Mouse (Mus musculus) naive thymus-derived CD4-positive, alpha-beta T cell, adult 2 months (primary cell): ENCODE data around the gene Eloa.

Experiments used
- DNase-seq: peaks from one replicate; pipeline ENCODE4 v3.0.0-alpha.2; 2011; ENCODE audit warnings: low read depth

Gene Eloa

DNA sequence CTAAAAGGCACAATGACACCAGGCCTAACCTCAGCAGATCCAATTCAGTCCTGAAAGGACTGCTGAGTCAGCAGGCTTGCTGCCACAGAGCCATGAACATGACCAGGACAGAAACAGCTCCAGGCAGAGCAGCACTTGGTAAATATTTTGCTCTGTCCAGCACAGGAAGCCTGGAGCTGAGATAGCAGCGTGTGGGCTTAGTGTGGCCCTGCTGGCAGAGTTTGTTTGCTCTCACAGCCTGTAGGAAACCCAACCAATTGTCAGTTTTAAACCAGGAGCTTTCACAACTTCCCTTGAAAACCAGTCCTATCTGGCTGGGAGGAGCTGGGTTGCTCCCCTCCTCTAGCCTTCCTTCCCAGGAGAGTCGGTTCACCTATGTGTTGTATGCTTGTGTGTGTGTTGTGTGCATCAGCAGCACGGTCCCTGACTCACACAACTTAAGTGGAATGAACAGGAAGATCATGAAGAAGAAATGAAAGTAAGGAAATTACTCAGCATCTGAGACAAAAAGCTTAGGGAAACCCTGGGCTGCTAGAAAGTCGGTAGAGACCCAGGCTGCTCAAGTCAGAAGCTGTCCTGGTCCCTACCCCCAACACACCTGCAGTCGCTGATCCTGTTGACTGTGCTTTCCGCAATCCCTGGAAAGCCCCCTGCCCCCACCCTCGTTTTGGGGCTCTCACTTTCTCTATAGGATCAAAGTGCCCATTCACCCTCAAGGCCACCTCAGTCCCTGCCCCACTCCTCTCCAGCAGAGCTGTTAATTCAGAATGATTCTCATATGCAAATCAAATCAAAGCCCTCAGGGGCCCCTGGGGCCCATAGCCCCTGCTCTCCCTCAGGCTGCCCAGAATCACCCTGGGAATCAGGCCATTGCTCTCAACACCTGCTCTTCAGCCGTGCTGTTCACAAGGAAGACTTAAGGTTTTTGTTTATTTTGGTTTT is 9.7 kb upstream of the Eloa start:
- DNase-seq: no peak

DNA sequence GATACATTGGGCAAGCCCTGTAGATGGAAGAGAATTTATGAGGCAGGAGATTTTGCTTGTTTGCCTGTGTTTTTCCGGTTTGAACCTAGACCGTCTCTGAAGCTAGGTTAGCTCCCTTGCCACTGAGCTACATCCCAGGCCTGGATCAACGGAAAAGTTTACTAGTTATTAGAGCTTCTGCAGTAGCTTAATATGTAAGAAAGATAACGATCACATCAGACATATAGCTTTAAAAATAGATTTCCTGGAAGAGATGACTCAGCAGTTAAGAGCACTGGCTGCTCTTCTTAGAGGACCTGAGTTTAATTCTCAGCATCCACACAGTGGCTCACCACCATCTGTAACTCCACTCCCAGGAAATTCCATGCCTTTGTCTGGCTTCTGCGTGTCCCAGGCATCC is 7.1 kb upstream of the Eloa start:
- DNase-seq: no peak

DNA sequence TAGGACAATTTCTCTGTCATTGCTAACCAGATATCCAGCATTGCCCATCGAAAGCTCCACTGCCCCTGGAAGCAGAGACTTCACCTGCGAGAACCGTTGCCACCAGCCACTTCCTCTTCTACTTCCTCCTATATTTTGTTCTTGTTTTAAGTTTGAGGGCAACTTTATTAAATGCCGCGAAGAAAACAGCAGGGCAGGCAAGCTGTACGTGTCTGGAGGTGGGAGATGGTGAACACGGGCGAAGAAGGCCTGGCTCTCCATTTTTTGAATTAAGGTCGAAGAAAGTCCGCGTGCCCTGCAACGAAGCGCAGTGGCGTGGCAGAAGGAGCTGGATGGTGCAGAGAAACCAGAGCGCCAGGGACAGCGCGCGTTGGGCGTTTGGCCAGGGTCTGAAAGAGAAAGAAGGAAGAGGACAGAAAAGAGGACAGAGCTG is 6.6 kb upstream of the Eloa start:
- DNase-seq: peak; percentile 63

DNA sequence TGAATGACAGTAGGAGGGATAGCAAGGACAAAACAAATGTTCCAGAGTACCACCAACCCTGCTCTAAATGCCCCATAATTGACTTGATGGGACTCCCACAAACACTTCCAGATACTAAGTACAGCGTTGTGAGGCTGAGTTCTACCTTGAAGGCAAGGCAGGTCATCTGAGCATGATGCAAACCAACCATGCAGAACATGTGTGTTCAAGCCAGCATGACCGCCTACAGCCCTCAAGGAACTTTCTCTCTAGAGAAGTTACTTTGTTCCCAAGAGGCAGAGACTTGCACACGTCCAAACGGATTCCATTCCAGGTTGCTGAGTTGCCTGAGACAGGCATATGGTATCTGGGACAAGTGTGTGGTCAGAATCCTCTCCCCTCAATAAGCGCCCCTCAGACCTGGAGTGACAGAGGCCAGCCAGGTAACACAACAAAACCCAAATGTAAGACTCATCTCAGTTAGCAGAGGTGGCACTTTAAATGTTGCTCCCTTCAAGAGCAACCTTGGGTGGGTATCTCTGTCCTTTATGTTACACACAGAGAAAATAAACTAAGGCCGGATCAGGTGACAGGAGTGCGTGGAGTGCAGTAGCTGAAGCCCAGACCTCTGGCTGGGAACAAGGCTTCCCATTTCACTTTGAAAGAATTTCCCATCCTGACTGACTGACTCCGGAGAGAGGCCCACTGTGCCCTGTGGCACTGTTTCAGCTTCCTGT is 6.0 kb upstream of the Eloa start:
- DNase-seq: no peak

DNA sequence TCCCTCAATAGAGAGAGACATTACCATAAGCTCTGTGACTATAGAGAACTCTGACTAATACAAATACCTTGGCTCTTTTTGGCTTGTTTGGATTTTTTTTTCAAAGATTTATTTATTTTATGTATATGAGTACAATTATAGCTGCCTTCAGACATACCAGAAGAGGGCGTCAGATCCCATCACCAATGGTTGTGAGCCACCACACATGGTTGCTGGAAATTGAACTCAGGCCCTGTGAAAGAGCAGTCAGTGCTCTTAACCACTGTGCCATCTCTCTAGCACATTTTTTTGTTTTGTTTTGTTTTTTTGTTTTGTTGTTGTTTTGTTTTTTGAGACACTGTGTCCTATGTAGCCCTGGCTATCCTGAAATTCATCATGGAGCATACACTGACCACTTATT is 3.8 kb upstream of the Eloa start:
- no peak for DNase-seq

DNA sequence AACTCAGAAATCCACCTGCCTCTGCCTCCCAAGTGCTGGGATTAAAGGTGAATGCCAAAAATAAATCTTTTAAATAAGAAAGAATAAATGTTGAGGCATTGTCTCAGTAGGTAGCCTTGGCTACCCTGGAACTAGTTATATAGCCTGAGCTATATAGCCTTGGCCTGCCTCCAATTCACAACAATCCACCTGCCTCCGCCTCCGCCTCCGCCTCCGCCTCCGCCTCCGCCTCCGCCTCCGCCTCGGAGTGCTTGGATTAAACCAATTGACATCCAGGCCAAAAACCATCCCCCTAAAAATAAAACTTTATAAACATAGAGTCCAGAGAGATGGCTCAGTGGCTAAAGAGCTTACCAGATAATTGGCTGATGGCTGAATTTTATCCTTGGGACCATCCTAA is 1.4 kb upstream of the Eloa start:
- DNase-seq: no peak

DNA sequence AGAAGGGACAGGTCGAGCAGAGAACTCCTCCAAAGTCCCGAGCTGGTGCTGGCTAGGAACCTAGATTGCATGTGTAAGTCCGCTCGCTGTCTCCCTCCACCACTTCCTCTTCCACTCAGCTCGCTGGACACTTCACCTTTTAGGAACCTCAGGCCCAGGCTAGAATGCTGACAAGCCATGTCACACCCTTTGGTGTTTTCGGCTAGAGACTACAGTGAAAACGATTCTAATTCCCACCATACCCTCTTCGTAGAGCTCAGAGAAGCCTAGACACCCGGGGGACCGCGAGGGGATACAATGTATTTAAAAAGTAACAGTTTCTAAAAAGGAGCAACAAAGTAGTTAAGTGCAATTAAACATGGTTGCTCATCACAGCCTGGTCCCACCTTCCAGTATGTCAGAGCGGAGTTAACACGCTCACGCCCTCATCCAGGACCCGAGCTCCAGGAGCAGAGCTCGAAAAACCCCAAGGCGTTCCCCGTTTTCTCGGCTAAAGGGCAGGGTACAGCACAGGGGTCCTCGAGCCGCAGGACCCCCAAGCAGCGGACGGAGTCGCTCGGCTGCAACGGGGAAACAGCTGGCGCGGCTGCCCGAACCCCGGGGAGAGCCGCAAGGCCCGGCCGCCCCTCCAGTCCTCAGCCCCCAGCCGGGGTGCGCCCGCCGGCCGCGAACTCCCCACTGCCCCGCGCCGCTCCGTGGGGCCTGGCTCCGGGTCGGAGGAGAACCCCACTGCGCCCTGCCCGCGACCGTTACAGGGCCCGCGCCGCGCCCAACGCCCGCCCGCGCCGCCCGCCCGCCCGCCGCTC is 617 bp downstream of the Eloa start:
- peak; percentile 42 for DNase-seq

DNA sequence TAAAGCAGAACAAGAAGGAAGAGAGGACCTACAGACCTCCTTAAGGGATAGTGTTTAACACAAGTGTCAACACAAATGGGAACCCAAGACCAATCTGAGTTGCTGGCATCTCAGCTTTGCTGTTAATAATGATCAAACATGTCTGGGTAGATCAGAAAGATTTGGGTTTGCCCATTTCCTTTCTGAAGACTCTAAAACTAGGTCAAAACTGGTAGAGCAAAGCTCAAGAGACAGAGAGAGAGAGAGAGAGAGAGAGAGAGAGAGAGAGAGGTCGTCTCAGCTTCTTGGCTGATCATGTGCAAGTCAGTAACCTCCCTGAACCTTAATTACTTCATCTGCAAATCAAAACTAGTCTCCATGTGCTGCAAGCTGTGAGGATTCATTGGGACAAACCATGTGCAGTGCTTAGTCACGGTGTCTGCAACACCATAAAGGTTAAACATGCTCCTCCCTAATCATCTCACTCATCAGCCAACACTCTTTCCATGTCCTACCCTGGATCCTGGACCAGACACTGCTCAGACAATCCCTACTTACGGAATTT is 5.4 kb downstream of the Eloa start:
- DNase-seq: peak; percentile 27

DNA sequence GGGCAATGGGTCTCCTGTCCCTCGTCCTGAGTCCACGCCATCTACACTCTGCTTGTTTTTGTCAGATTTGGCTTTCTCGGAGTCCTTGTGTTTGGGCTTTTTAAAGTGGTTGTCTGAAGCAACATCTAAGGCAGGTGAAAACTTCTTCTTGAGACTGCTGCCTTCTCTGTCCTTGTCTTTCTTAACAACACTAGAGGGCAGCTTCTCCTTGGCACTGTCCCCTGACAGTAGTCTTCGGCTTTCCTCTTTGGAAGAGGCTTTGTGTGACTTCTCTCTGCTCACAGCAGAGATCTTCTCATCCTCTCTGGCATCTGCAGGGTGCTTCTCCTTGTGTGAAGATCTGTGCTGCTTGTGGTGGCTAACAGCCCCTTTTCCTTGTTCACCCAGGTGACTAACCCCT is 11.0 kb downstream of the Eloa start:
- DNase-seq: no peak

DNA sequence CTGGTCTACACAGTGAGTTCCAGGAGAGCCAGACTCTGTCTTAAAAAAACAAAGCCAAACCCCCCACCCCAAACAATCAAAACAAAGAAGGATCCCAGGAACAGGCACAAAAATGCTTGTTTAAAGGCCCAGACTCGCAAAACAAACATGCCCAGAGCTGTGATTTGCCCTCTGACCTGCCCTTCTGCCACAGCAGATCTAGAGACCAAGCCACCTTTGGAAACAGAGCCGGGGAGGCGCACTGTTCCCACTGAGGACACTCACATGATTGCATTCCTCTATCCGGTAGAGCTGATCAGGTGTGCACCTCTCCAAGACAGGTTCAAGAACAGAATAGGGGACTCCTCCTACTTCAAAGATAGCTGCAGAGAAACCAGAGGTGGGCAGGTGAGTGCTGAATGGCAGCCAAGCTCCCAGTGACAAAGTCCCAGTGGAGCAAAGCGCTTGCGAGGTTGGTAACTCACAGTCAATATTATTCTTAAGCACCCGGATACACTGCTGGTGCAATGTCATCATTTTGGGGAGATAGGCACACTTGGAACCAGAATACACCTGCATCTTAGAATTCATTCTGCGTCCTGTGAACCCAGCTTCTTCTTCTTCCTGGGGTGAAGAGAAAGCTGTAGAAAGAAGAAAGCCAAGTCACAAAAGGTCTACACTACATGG is 12.6 kb downstream of the Eloa start:
- no peak for DNase-seq

DNA sequence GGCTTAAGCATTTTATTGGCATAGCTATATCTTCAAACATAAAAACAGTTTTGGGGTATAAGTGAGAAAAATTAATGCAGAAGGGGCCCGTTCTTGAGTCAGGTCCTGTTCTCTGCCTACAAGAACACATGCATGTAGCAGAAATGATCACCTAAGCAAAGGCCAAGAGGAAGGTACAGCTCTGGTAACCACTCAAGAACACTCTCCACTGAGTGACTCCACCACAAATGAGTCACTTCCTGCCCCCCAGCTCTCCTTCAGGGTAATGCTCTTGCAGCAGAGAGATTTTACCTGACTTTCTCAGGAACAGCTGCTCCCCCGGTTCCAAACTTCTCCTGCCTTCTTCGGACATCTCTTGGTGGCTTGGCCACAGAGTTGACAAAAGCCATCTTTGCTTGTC is 14.7 kb downstream of the Eloa start:
- no peak for DNase-seq

DNA sequence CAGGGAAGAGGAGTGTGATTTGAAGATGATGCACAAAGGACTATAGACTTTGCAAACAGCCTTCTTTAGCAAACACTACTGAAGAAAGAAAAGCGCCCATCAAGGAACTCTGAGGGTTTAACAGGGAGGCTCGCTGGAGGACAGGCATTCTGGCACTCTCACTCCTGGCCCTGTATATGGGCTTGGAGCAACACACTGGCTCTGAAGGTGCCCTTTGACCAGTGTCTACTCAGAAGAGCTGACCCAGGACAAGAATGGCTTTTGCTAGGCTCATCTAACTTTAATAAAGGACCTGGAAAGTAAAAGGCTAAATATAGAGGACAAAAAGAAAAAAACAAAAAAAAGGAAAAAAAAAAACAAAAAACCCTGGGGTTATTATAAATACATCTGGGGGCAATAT is 16.6 kb downstream of the Eloa start:
- DNase-seq: no peak

DNA sequence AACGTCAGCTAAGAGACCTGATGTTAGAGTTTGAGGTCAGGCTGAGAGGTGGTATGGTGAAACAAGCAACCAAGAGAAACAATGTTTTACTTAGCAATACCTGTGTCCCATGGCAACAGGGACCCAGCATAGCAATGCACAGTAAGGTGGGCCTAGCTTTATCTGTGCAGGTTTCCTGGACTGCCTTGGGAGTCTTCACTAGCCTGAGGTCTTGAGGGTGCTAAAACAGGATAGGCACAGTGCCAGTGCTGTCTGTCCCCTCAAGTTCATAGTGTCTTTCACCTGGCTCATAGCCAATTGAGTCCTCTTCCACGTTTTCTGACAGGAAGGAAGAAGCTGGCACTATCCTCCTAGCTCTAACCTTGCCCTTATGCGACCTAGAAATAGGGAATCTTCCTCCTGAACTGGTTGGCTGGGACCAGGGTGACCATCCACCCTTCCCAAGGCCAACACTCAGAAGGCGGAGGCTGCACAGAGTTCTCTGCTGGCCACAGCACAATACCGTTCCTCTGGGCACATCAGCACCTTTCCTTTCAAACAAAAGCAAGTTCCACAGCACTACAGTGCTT is 17.4 kb downstream of the Eloa start:
- DNase-seq: no peak

DNA sequence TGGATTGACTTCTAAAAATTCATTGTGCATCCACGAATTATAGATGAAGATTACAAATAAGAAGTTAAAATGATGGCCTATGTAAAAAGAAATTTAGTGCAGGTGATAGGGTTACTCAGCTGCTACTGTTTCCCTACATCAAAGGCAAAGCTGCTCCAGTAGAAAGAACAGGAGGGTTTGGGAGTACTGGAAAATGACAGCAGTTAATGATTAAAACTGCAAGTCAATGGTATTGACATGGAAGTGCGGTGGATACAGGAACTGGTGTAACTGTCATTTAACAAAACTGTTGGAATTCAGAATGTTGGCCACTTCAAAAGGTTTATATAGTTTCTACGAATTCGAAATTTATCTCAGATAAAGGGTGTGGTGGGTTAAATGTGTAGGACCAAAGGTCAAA is 26.4 kb downstream of the Eloa start:
- DNase-seq: no peak

DNA sequence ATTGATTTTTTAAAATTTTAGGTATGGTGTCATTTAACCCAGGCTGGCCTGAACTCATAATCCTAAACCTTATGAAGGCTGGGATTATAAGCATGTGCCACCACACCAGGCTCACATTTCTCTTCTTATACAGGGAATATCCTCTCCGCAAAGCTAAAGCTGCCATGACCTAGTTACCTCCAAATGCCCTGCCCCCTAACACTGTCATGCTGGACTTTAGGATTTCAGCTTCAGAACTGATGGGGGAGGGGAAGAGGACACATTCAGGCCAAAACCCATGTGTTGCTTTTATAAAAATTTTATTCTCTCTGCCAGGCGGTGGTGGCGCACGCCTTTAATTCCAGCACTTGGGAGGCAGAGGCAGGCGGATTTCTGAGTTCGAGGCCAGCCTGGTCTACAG is 27.6 kb downstream of the Eloa start:
- no peak for DNase-seq

DNA sequence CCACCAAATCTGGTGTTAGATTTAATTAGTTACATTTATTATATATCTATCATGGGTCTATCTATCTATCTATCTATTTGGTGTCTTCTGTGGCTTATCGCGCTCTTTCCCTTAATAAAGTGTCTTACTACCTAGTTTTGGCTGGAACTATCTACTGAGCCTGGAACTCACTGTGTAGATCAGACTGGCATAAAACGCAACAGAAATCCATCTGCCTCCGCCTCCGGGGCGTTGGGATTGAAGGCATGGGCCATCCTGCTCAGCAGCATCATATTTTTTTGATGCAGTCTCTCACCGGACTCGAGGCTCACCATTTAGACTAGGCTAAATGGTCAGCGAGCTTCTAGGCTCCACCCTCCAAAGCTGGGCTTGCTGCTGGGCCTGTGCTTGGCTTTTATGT is 33.8 kb downstream of the Eloa start:
- no peak for DNase-seq

DNA sequence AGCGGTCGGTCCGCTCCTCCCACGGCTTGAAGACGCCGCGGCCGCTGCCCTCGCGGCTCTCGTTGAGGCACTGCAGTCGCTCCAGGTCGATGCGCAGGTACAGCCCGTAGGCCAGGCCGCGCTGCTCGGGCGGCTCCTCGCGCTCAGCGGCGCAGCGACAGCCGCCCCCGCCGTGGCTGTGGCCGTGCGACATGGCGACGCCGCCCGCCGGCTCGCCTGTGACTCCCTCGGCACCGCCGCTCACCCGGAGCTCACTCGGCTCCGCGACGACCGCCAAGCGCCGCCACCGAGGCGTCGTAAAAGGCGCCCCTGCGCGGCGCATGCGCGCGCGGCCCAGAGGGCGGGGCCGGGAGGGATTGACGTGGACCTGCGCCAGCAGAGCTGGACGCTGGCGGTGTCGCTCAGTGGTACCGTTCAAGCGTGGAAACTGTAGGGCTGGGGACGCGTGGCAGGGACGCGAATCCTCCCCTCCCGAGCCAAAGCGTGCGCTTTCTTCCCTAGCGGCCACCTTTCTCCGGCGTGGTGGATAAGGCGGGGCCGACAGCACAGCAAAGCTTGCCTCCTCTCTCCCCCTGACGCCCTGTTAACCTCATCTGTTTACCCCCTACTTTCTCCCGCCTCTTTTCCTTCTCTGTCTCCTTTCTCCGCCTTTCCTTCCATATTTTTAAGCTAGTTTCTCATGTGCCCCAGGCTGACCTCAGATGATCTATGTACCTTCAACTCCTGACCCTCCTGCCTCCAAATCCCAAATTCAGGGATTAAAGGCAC is 34.4 kb downstream of the Eloa start, which contains the start of gene Pithd1:
Gene Pithd1 (minus strand): TSS at position 322 of the 768 bp plus-strand sequence.
- DNase-seq: peak; percentile 97

DNA sequence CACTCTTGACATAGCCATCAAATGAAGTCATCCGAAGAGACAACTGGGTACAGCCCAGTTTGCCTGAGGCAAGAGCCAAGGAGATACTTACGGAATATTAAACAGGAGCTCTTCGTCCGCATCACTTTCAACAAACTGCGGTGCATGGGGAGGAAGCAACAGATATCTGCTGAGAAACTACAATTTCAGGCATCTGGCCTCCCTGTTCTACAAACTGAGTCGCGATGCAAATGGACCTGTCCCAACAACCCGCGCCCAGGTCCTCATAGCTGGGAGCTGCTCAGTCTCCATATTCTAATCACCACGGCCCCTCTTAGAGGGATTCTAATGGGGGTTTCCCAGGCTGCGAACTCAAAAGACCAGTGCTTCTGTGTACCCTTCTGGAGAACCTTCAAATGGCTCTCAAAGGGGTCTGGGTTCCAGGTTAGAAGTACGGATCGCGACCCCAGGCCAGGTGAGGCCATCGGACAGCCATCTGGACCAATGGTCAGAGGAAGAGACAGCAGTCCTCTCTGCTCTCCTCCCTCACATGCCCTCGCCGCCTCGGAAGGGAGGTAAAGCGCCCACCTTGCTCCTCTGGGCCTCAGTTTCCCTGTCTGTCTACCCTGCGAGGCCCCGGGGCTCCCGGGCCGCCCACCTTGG is 35.1 kb downstream of the Eloa start:
- DNase-seq: peak; percentile 39

DNA sequence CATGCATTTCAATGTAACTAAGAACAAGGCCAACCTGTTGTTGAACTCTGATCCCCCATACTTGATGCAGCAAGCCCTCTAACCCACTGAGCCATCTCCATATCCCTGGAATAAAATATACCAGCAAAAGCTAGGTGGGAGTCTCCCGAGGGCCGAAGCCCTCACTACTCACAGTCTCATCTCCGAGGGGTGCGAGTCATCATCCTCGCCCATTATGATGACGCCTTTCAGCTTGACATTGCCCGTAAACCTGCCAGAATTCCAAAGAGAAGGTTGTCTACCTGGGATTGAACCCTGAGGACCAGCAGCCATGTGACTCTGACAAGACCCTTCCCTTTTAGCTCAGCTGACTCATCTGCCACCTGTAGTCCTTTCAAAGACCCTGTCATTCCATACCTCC is 35.8 kb downstream of the Eloa start:
- DNase-seq: no peak

DNA sequence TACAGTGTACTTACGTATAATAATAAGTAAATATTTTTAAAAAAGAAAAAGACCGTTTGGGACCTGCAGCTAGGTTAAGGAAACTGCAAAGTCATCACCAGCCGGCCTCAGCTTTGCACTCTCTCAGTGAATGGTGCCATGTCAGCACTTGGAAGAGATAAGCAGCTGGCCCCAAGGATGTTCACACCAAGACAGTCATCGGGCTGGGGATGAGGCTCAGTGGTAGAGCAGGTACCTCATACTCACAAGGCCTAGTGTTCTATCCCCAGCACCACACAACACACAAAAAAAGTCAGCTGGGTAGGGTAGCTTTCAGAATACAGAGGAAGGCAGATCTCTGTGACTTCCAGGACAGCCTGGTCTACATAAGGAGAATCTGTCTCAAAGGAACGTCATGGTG is 36.4 kb downstream of the Eloa start:
- no peak for DNase-seq
